Mouse (Mus musculus): ENCODE measurements at regions not wholly inside any gene's neighbourhood (a gene's known extent, or its start where the extent isn't known, plus 50 kb on each side); places are given as distances from the start of the nearest gene placed in this dataset.

GRCm38 (mm10) chr7:145010757-145011156 is 71.0 kb upstream of the Ccnd1 start:
- H3K4me1 ChIP-seq (ENCODE audit: control insufficient read depth, insufficient read depth, low read length): no peaks in the 10 kb centered on the region
- H3K36me3 ChIP-seq (ENCODE audit: control insufficient read depth, insufficient read depth, low read length): no peaks in the 10 kb centered on the region
- no peaks in the 10 kb centered on the region for H3K27me3 ChIP-seq (ENCODE audit: control insufficient read depth, insufficient read depth, low read length)
- H3K9ac ChIP-seq (ENCODE audit: low read depth, low read length, severe bottlenecking): no peak overlapping the region
- WGBS: 41% methylated on average over 4 of the region's 4 CpGs
- no peak overlapping the region for H3K4me2 ChIP-seq (replicated peaks; ENCODE audit: low read depth, low read length, severe bottlenecking)
- no peaks in the 10 kb centered on the region for H3K9me3 ChIP-seq (ENCODE audit: control insufficient read depth, low read length)
- H3K27ac ChIP-seq (replicated peaks; ENCODE audit: low read depth, low read length): no peak overlapping the region
- no peak for TF ChIP-seq POLR2A (IDR thresholded peaks at IDR 0.05; ENCODE audit: borderline replicate concordance, extremely low read depth, insufficient read depth, insufficient read length)
- ATAC-seq (ENCODE audit: low FRiP score, low read depth) (no peak), DNase-seq (ENCODE audit: low spot score) (no peak)
- H3K4me3 ChIP-seq (replicated peaks; ENCODE audit: low read length): no peak overlapping the region

GRCm38 (mm10) chr7:145010004-145010403 is 70.3 kb upstream of the Ccnd1 start:
- H3K4me1 ChIP-seq (ENCODE audit: control insufficient read depth, insufficient read depth, low read length): no peaks in the 10 kb centered on the region
- no peak overlapping the region for H3K4me3 ChIP-seq (replicated peaks; ENCODE audit: low read length)
- WGBS: 68% methylated on average over 3 of the region's 3 CpGs
- no peaks in the 10 kb centered on the region for H3K27me3 ChIP-seq (ENCODE audit: control insufficient read depth, insufficient read depth, low read length)
- ATAC-seq (ENCODE audit: low FRiP score, low read depth) (no peak), DNase-seq (ENCODE audit: low spot score) (no peak)
- no peaks in the 10 kb centered on the region for H3K9me3 ChIP-seq (ENCODE audit: control insufficient read depth, low read length)
- no peaks in the 10 kb centered on the region for H3K36me3 ChIP-seq (ENCODE audit: control insufficient read depth, insufficient read depth, low read length)
- no peak overlapping the region for H3K4me2 ChIP-seq (replicated peaks; ENCODE audit: low read depth, low read length, severe bottlenecking)
- no peak for TF ChIP-seq POLR2A (IDR thresholded peaks at IDR 0.05; ENCODE audit: borderline replicate concordance, extremely low read depth, insufficient read depth, insufficient read length)
- H3K9ac ChIP-seq (ENCODE audit: low read depth, low read length, severe bottlenecking): no peak overlapping the region
- no peak overlapping the region for H3K27ac ChIP-seq (replicated peaks; ENCODE audit: low read depth, low read length)

DNA sequence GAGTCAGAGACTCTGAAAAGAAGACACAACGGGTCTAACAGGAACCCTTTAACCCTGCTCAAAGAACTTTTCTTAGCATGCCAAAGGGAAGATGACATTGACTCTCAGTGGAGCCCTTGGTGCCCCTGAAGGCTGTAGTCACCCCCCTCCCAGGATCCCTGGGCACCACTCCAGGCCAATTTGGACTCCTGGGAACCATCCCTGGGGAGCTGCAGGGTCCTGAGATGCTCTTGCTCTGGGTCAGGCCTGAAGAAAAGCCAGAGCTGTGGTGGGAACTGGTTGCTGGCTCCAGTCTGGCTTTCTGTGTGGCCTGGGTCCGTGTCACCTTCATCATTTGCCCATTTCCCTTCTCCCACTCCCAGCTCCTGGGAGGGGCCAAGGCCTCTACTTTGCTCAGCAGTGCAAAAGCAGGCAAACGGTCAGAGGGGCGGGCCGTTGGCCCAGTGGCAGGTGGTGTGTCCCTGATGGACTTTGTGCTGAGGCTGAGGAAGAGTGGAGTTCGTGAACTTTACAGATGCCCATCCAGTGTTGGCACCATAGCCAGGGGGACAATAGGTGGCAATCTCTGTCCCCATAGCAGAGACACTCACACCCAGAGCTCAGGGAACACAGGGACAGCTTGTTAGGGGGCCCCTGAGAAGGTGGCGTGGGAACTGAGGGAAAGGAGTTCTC is 69.1 kb upstream of the Ccnd1 start:
- H3K36me3 ChIP-seq (ENCODE audit: control insufficient read depth, insufficient read depth, low read length): no peaks in the 10 kb centered on the region
- H3K4me3 ChIP-seq (replicated peaks; ENCODE audit: low read length): no peak overlapping the region
- TF ChIP-seq POLR2A (IDR thresholded peaks at IDR 0.05; ENCODE audit: borderline replicate concordance, extremely low read depth, insufficient read depth, insufficient read length): no peak
- no peak overlapping the region for H3K4me2 ChIP-seq (replicated peaks; ENCODE audit: low read depth, low read length, severe bottlenecking)
- no peak for ATAC-seq (ENCODE audit: low FRiP score, low read depth)
- H3K9ac ChIP-seq (ENCODE audit: low read depth, low read length, severe bottlenecking): no peak overlapping the region
- H3K27me3 ChIP-seq (ENCODE audit: control insufficient read depth, insufficient read depth, low read length): no peaks in the 10 kb centered on the region
- H3K4me1 ChIP-seq (ENCODE audit: control insufficient read depth, insufficient read depth, low read length): no peaks in the 10 kb centered on the region
- WGBS: 55% methylated on average over 7 of the region's 7 CpGs
- no peak for DNase-seq (ENCODE audit: low spot score)
- no peaks in the 10 kb centered on the region for H3K9me3 ChIP-seq (ENCODE audit: control insufficient read depth, low read length)
- no peak overlapping the region for H3K27ac ChIP-seq (replicated peaks; ENCODE audit: low read depth, low read length)

DNA sequence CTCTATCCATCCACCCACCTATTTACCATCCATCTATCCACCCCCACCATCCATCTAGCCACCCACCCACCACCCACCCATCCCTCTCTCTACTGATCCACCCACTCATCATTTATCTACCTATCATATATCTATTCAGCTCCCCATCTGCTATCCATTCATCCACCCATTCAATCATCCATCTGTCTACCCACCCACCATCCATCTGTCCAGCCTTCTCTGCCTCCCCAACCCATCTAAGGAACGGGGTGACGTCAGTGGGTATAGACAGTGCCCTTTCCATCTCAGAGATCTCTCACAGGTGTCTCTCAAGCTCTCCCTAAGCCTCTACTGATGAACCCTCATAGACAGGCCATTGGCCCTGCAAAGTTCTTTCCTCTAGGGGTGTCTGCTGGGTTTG is 67.5 kb upstream of the Ccnd1 start:
- Histone ChIP-seq H3K4me3 (replicated peaks; ENCODE audit: low read length) (no peak overlapping the region), H3K9ac (ENCODE audit: low read depth, low read length, severe bottlenecking) (no peak overlapping the region), H3K4me1 (ENCODE audit: control insufficient read depth, insufficient read depth, low read length) (no peaks in the 10 kb centered on the region), H3K9me3 (ENCODE audit: control insufficient read depth, low read length) (no peaks in the 10 kb centered on the region), H3K36me3 (ENCODE audit: control insufficient read depth, insufficient read depth, low read length) (no peaks in the 10 kb centered on the region), H3K27ac (replicated peaks; ENCODE audit: low read depth, low read length) (no peak overlapping the region), H3K27me3 (ENCODE audit: control insufficient read depth, insufficient read depth, low read length) (no peaks in the 10 kb centered on the region), H3K4me2 (replicated peaks; ENCODE audit: low read depth, low read length, severe bottlenecking) (no peak overlapping the region)
- TF ChIP-seq POLR2A (IDR thresholded peaks at IDR 0.05; ENCODE audit: borderline replicate concordance, extremely low read depth, insufficient read depth, insufficient read length): no peak
- ATAC-seq (ENCODE audit: low FRiP score, low read depth) (no peak), DNase-seq (ENCODE audit: low spot score) (no peak)
- 90% methylated on average over 2 of the region's 2 CpGs for WGBS

DNA sequence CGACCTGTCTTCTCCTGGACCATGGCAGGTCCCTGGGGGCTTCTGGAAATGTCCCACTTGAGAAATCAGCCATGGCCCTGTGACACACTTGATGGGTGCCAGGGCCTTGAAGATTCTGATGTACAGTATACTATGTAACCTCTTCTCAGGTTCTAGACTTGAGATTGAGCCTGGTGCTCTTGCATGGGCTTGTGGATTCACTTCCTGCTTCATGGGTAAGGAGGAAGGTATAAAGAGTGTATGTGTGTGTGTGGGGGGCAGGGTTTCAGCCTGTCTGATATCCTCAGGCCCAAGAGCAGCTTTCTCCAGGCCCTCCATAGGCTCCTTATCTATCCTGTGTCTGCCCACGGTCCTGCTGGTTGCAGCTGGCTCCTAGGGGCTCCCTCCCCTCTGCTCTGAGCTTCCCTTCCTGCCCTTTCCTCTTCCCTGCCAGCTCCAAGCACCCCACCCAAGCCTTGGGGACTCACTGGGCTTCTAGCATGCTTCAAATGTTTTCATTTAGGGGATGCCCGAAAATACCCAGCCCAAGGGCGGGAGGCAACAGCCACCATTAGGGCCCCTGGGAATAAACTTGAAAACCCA is 61.9 kb upstream of the Ccnd1 start:
- DNase-seq (ENCODE audit: low spot score) (no peak), ATAC-seq (ENCODE audit: low FRiP score, low read depth) (0 out of 2 replicates have a peak, but pooled peaks have one; percentile 6)
- Histone ChIP-seq H3K4me2 (replicated peaks; ENCODE audit: low read depth, low read length, severe bottlenecking) (no peak overlapping the region), H3K9me3 (ENCODE audit: control insufficient read depth, low read length) (no peaks in the 10 kb centered on the region), H3K9ac (ENCODE audit: low read depth, low read length, severe bottlenecking) (no peak overlapping the region), H3K27ac (replicated peaks; ENCODE audit: low read depth, low read length) (no peak overlapping the region), H3K27me3 (ENCODE audit: control insufficient read depth, insufficient read depth, low read length) (no peaks in the 10 kb centered on the region), H3K36me3 (ENCODE audit: control insufficient read depth, insufficient read depth, low read length) (no peaks in the 10 kb centered on the region), H3K4me1 (ENCODE audit: control insufficient read depth, insufficient read depth, low read length) (no peaks in the 10 kb centered on the region), H3K4me3 (replicated peaks; ENCODE audit: low read length) (no peak overlapping the region)
- WGBS: 63% methylated on average over 4 of the region's 4 CpGs
- no peak for TF ChIP-seq POLR2A (IDR thresholded peaks at IDR 0.05; ENCODE audit: borderline replicate concordance, extremely low read depth, insufficient read depth, insufficient read length)
